Mouse (Mus musculus) embryonic facial prominence, embryonic 11.5 days (tissue): ENCODE results near the gene Nxnl1. TPM values are rescaled to one million over a fixed set of nuclear protein-coding genes. Genes with fewer than 3 reads are reported as not detected.
"Not testable (repeated sequence)": the region's sequence is repeated elsewhere in the genome, so short reads cannot be mapped to it uniquely, and the experiment has no call there.

Source experiments
- ATAC-seq: fragments of 200-750 bp; cut with Nextera tagmentation; replicated peaks from 2 replicates; pipeline ENCODE4 v1.8.0; 2017; ENCODE audit warnings: low read depth; ENCODE audit not compliant: insufficient number of reproducible peaks, low FRiP score, low TSS enrichment
- DNase-seq: peaks from one replicate; pipeline ENCODE4 v3.0.0-alpha.2; 2015; ENCODE audit warnings: low spot score
- H3K27ac ChIP-seq: fragments of 300-500 bp; sonication (generic); replicated peaks from 2 replicates; pipeline ENCODE4 v1.5.1; 2014; ENCODE audit warnings: mild to moderate bottlenecking, low read depth, low read length, control low read depth
- H3K27me3 ChIP-seq: fragments of 300-500 bp; sonication (generic); 2 replicates; pipeline ENCODE4 v1.6.1; 2014; ENCODE audit warnings: mild to moderate bottlenecking, low read length, moderate library complexity, mixed read lengths; ENCODE audit not compliant: control insufficient read depth, insufficient read depth
- H3K36me3 ChIP-seq: fragments of 300-500 bp; sonication (generic); replicated peaks from 2 replicates; pipeline ENCODE4 v1.6.1; 2014; ENCODE audit warnings: low read depth, mild to moderate bottlenecking, low read length, moderate library complexity, mixed read lengths; ENCODE audit not compliant: control insufficient read depth, insufficient read depth
- H3K4me1 ChIP-seq: fragments of 300-500 bp; sonication (generic); 2 replicates; pipeline ENCODE4 v1.6.1; 2014; ENCODE audit warnings: low read length, mixed read lengths; ENCODE audit not compliant: control insufficient read depth, insufficient read depth
- H3K4me2 ChIP-seq: fragments of 300-500 bp; sonication (generic); 2 replicates; pipeline ENCODE4 v1.6.1; 2014; ENCODE audit warnings: low read depth, mild to moderate bottlenecking, control low read depth, low read length, moderate library complexity
- H3K4me3 ChIP-seq: fragments of 300-500 bp; sonication (generic); 2 replicates; pipeline ENCODE4 v1.5.1; 2014; ENCODE audit warnings: low read depth, low read length, control low read depth
- H3K9ac ChIP-seq: fragments of 300-500 bp; sonication (generic); replicated peaks from 2 replicates; pipeline ENCODE4 v1.6.1; 2014; ENCODE audit warnings: mild to moderate bottlenecking, control low read depth, low read length
- H3K9me3 ChIP-seq: fragments of 300-500 bp; sonication (generic); replicated peaks from 2 replicates; pipeline ENCODE4 v1.6.1; 2016; ENCODE audit warnings: mild to moderate bottlenecking, low read length, inconsistent platforms, mixed read lengths; ENCODE audit not compliant: control insufficient read depth
- WGBS: fragments of 180-500 bp; shearing (Covaris S2); extraction: QIAGEN DNeasy Blood & Tissue Kit; methylation state at CpG from one replicate; pipeline ENCODE4 v1.1.7; 2014; 5-methylcytosine and 5-hydroxymethylcytosine counted together
- polyA plus RNA-seq: library from polyadenylated mRNA; unstranded; fragments of >200 nt; fragmentation: Nextera tagmentation; extraction: Ambion mirVana; gene quantifications from 2 replicates; pipeline ENCODE4 v1.2.1, GENCODE M21; 2014

Gene Nxnl1
- polyA plus RNA-seq, 1 experiment from 2014 or later: not detected

DNA sequence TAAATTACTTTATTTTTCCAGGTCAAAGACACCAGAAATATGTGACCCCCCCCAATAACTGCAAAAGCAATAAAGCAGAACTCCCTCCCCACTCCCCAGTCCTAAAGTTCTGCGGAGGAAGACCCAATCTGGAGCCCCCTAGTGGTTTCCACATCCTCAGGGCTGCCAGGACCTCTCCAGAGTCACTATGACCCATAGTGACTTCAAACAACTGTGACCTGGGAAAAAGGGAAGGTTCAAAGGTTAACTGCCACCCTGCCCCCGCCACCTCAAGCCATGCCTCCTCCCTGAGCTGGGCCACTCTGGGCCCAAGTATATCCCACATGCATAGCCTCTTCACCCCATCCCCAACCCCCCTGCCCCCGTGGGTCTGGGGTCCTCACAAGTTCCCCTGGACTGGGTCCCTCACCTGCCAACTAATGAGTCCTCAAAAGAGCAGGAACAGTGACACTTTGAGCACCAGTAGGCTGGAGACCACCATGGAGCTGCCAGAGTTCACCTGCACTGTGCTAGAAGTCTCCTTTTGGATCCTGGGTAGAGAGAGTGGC, 32.1 kb downstream of the Nxnl1 start:
- no peak overlapping the region for H3K27ac ChIP-seq
- DNase-seq (no peak), ATAC-seq (no peak)
- H3K4me2 ChIP-seq: no peak overlapping the region
- H3K4me3 ChIP-seq: no peak overlapping the region
- H3K9ac ChIP-seq: no peak overlapping the region
- H3K9me3 ChIP-seq: no peaks in the 10 kb centered on the region
- no peaks in the 10 kb centered on the region for H3K27me3 ChIP-seq
- H3K4me1 ChIP-seq: no peaks in the 10 kb centered on the region
- WGBS: 30% methylated on average over 3 of the region's 3 CpGs
- H3K36me3 ChIP-seq: no peaks in the 10 kb centered on the region

DNA sequence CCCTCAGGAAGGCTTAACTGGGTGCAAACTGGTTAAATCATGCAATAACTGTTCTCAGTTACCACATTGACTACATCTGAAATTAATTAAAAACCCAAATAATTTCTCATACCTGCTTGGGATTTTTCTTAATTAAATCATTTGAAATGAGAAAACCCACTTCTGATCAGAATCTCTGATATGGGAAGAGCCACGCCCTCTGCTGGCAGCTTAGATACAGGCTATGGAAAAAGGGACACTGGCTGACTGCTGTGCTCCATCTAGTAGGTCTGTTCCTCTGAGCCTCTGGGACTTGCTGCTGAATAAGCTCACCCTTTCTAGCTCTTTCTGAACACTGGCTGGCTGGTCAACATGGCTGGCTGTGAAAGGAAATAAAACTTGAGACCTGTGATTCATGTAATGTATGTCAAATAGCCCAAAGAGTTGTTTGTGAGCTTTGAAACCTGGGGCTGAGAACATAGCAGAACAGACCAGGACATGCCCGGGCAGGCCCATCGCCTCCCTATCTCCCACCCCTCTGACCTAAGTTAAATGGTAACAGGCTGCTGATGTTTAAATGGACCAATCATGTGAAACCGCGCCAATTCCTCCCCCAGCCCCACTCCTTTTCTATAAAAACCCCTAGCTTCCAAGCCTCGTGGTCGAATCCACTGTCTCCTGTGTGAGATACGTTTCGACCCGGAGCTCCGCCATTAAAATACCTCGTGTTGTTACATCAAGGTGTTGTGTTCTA, 35.5 kb downstream of the Nxnl1 start:
- not testable (repeated sequence) for ATAC-seq, H3K9ac ChIP-seq, H3K9me3 ChIP-seq, DNase-seq, H3K4me3 ChIP-seq, H3K4me1 ChIP-seq, H3K36me3 ChIP-seq, H3K27ac ChIP-seq, H3K4me2 ChIP-seq
- H3K27me3 ChIP-seq: peaks cover 11% of the 10 kb centered on the region
- 67% methylated on average over 5 of the region's 12 CpGs for WGBS

DNA sequence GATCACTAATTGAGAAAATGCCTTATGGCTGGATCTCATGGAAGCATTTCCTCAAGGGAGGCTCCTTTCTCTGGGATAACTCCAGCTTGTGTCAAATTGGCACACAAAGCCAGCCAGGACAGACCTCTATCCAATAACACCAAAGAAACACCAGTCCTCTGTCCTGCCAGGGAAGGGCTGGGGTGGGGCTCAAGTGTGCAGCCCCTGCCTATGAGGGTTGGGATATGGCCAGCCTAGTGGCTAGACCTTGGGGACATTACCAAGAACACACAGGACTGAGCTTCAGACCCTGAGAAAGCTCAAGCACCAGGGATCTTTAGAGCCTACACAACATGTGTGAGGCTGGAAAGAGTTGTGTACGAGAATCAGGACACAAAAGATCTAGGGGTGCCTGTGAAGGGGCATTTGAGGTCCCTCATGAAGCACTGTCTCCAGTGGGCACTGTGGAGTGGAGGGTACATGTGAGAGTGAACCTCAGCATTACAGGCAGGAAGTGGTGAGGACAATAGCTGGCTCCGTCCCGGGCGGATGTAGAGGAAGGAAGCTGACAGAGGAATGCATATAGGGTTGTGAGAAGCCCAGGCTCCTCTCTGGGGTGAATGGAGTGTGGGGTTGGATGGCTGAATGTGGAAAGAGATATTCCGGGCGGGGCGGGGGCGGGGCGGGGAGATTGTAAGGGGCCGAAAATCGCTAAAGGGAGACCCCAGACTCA, 37.9 kb downstream of the Nxnl1 start:
- Histone ChIP-seq H3K9ac (no peak overlapping the region), H3K4me1 (no peaks in the 10 kb centered on the region), H3K27me3 (peaks cover 21% of the 10 kb centered on the region), H3K4me2 (no peak overlapping the region), H3K9me3 (no peaks in the 10 kb centered on the region), H3K36me3 (no peaks in the 10 kb centered on the region), H3K27ac (no peak overlapping the region), H3K4me3 (no peak overlapping the region)
- 82% methylated on average over 11 of the region's 11 CpGs for WGBS
- 0 out of 2 replicates have a peak, but pooled peaks have one; percentile 31 for ATAC-seq
- DNase-seq: no peak

DNA sequence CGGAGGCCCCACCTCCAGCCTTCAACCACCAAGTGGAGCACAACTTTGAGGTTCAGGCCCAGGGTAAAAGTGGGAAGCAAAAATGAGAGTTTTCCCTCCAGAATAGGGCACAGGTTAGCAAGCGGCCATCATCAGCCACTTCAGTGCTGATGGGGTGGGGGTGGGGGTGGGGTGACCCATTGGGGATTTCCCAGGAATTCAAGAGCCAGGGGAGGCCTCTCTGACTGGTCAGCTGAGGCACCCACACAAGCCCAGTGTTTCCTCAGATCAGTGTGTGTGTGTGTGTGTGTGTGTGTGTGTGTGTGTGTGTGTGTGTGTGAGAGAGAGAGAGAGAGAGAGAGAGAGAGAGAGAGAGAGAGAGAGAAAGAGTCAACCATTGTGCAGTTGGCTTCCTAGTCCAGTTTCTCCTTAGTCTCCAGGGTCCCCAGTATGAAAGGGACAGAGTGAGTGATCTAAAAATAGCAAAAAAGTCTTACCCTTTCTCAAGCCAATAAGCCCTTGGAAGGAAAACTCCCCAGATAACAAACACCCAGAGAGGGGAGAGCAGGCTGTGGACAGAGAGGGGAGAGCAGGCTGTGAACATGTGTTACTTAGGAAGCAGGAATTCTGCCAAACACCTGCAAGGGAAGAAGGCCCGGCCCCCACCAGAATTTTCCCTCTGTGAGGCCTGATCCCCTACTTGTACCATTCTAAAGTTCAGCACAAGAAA, 39.1 kb downstream of the Nxnl1 start:
- Histone ChIP-seq H3K36me3 (no peaks in the 10 kb centered on the region), H3K4me2 (no peak overlapping the region), H3K27me3 (peaks cover 21% of the 10 kb centered on the region), H3K9me3 (no peaks in the 10 kb centered on the region), H3K27ac (no peak overlapping the region), H3K4me3 (no peak overlapping the region), H3K4me1 (no peaks in the 10 kb centered on the region), H3K9ac (no peak overlapping the region)
- DNase-seq (no peak), ATAC-seq (no peak)
- 53% methylated on average over 3 of the region's 3 CpGs for WGBS

DNA sequence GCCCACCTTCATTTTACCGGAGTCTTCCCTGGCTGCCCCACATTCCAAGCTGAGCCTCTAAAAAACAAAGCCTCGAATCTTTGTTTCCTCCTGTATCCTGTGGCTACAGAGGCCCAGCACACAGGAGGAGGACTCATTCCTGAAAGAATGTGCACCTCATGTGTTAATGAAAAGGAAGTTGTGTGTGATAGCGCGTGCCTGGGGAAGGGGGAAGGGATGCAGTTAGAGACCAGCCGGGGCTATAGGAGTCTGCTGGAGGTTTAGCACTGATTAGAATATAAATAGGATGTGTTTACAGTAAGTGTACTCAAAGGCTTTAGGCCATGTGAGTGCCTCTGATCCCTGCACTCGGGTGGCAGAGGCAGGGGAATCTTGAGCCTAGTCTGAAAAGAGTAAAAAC, 40.1 kb downstream of the Nxnl1 start:
- H3K4me3 ChIP-seq: no peak overlapping the region
- H3K27ac ChIP-seq: no peak overlapping the region
- H3K9ac ChIP-seq: no peak overlapping the region
- H3K4me2 ChIP-seq: no peak overlapping the region
- DNase-seq: peak; percentile 35
- peaks cover 21% of the 10 kb centered on the region for H3K27me3 ChIP-seq
- no peaks in the 10 kb centered on the region for H3K9me3 ChIP-seq
- no peaks in the 10 kb centered on the region for H3K36me3 ChIP-seq
- 6% methylated on average over 6 of the region's 6 CpGs for WGBS
- no peaks in the 10 kb centered on the region for H3K4me1 ChIP-seq
- ATAC-seq: no peak

DNA sequence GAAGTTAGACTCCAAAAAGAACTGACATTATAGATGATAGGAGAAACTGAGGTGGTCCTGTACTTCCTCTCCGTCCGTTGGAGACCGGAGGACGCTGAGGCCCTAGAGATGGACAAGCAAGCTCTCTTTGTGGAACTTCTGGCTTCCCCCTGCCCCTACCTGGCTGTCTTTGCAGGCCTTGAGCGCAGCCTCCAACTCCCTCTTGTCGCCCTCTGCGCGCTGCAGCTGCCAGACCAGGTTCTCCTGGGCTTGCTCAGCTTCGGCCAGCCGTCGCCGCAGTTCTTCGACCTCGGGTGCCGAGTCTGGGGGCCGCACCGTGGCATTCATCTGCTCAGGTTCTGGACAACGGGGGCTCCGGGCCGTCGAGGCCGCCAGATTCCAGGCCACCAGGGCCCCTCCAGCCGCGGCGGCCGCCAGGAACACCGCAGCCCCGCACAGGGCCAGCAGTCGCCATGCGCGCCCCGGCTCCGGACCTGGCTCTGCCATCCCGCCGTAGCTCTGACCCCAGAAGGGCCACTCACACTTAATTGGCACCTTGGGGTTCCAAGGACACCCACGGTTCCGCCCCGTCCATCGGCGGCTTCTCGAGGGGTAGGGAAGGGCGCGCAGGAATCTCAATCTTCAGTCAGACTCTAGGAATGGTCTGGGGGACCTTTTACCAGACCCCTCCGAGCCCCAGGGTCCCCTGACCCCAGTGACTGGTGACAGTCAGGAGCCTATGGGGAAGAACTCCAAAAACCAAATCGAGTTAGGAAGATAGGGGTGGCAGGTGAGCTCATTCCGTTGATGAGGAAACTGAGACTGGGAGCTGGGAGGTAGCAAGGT, 41.0 kb downstream of the Nxnl1 start, which contains the start of gene Ccdc194:
Gene Ccdc194 (minus strand): TSS at position 486 of the 825 bp plus-strand sequence.
- Histone ChIP-seq H3K9me3 (no peaks in the 10 kb centered on the region), H3K4me2 (peak within 1 kb of the TSS; percentile 11; the same call in 1 of the 2 replicates), H3K4me1 (no peaks in the 10 kb centered on the region), H3K9ac (peak within 1 kb of the TSS; percentile 0; the same call in 1 of the 2 replicates), H3K27me3 (peaks cover 21% of the 10 kb centered on the region), H3K4me3 (no peak within 1 kb of the TSS), H3K36me3 (no peaks in the 10 kb centered on the region), H3K27ac (no peak within 1 kb of the TSS)
- no peak for ATAC-seq
- WGBS: 6% methylated on average over 46 of the region's 46 CpGs
- no peak for DNase-seq

DNA sequence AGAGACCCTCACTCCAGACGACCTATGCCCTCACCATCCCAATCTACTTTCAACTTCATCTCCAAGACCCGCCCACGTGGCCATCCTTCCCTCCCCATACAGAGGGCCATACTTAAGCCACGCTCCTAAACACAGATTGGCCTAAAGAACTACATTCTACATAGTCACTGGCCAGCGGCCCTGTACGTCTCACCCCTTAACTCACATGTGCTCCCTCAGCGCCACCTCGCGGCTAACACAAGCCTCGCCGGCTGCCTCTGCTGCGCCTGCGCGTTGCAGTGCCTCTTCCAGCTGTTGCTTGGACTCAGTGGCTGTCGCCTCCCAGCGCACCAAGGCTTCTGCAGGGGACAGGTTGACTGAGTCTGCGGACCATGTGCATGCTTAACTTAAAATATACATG, 44.8 kb downstream of the Nxnl1 start:
- ATAC-seq (peak; percentile 71), DNase-seq (peak; percentile 94)
- WGBS: 2% methylated on average over 17 of the region's 17 CpGs
- H3K4me1 ChIP-seq: no peaks in the 10 kb centered on the region
- H3K4me3 ChIP-seq: no peak overlapping the region
- H3K9ac ChIP-seq: no peak overlapping the region
- H3K4me2 ChIP-seq: no peak overlapping the region
- no peaks in the 10 kb centered on the region for H3K9me3 ChIP-seq
- H3K36me3 ChIP-seq: no peaks in the 10 kb centered on the region
- peaks cover 17% of the 10 kb centered on the region for H3K27me3 ChIP-seq
- no peak overlapping the region for H3K27ac ChIP-seq
